Mouse (Mus musculus) megakaryocyte, embryonic 14.5 days (primary cell): ENCODE results near the gene A4galt.

Experiments
- FLI1 ChIP-seq: IDR thresholded peaks from 2 replicates; pipeline ENCODE4 v1.6.1; 2012; ENCODE audit warnings: low read length, inconsistent platforms, mixed read lengths
- GATA1 ChIP-seq: IDR thresholded peaks from 3 replicates; pipeline ENCODE4 v1.6.1; 2012; ENCODE audit warnings: mixed read lengths, low read length, inconsistent platforms, borderline replicate concordance

DNA sequence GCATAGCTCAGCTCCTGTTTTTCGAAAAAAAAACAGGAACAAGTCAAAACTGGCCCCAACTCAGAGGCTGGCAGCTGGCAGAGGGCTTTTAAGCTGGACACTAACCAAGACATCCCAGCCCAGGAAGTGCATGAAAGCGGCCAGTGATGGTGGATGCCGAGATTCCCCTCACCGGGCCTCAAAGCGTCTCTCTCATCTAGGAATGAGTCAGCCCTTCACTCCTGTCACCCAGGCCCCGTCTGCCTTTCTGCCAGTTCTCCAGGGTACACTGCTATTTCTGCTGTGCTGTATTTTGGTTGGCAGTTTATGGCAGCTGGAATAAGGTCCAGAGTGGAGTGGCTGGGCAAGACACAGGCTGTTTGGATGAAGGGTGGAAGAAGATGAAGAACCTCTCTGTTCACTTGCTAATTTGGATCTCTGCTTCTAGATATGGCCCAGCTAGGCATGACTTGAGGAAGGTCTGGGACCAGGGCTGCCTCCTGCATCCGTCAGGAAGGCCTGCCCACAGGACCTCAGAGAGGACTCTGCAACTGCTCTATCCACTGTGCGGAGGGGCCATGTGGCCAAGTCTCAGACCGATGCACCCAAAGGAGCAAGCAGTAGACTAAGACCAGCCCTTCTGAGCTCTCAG, 27.3 kb downstream of the A4galt start:
- TF ChIP-seq FLI1 (no peak), GATA1 (no peak)
